Mouse (Mus musculus) testis, adult 2 months (tissue): ENCODE data around the gene Syt12. TPM values are rescaled to one million over a fixed set of nuclear protein-coding genes. Genes with fewer than 3 reads are reported as not detected.

Experiments used
- H3K27ac ChIP-seq: fragments of 200-500 bp; 2 replicates; pipeline ENCODE4 v1.5.1; 2012; ENCODE audit warnings: low read depth, low read length; ENCODE audit not compliant: control insufficient read depth, insufficient read depth
- H3K27me3 ChIP-seq: fragments of 200-500 bp; 2 replicates; pipeline ENCODE4 v1.6.1; 2012; ENCODE audit warnings: mild to moderate bottlenecking, low read length, moderate library complexity; ENCODE audit not compliant: control insufficient read depth, insufficient read depth
- H3K36me3 ChIP-seq: fragments of 200-500 bp; 2 replicates; pipeline ENCODE4 v1.6.1; 2012; ENCODE audit warnings: mild to moderate bottlenecking, low read length; ENCODE audit not compliant: control insufficient read depth, insufficient read depth
- H3K4me1 ChIP-seq: fragments of 200-500 bp; 2 replicates; pipeline ENCODE4 v1.6.1; 2012; ENCODE audit warnings: low read length; ENCODE audit not compliant: control insufficient read depth, insufficient read depth
- H3K4me3 ChIP-seq: fragments of 200-500 bp; 2 replicates; pipeline ENCODE4 v1.5.1; 2012; ENCODE audit warnings: low read depth, mild to moderate bottlenecking, low read length, moderate library complexity, mixed read lengths; ENCODE audit not compliant: control insufficient read depth
- CTCF ChIP-seq: fragments of 200-500 bp; IDR thresholded peaks from 2 replicates; pipeline ENCODE4 v1.5.1; 2012; ENCODE audit warnings: low read depth, mild to moderate bottlenecking, inconsistent platforms, low read length, moderate library complexity; ENCODE audit not compliant: control insufficient read depth, insufficient read depth, insufficient replicate concordance
- POLR2A ChIP-seq: fragments of 200-500 bp; IDR thresholded peaks from 2 replicates; pipeline ENCODE4 v1.6.1; 2012; ENCODE audit warnings: low read depth, mild to moderate bottlenecking, inconsistent platforms, low read length, moderate library complexity; ENCODE audit not compliant: control insufficient read depth
- polyA plus RNA-seq: library from polyadenylated mRNA; depleted of rRNA; stranded (reverse); fragments of >200 nt; gene quantifications from 2 replicates; pipeline ENCODE4 v1.2.3, GENCODE M21; 2012

Gene Syt12
- polyA plus RNA-seq, 1 experiment, result 0.79 TPM

- Histone ChIP-seq H3K36me3 (no peaks in the 10 kb centered on the region), H3K27me3 (no peaks in the 10 kb centered on the region), H3K4me1 (peaks cover 7% of the 10 kb centered on the region), H3K4me3 (no peak overlapping the region), H3K27ac (no peak overlapping the region)
- TF ChIP-seq POLR2A (no peak), CTCF (no peak)
Measured at GRCm38 (mm10) chr19:4452525-4452924, 24.7 kb downstream of the Syt12 start.

GRCm38 (mm10) chr19:4451965-4452364, 25.3 kb downstream of the Syt12 start:
- Histone ChIP-seq H3K27ac (no peak overlapping the region), H3K4me1 (peaks cover 7% of the 10 kb centered on the region), H3K27me3 (no peaks in the 10 kb centered on the region), H3K36me3 (no peaks in the 10 kb centered on the region), H3K4me3 (no peak overlapping the region)
- no peak for TF ChIP-seq CTCF
- no peak for TF ChIP-seq POLR2A

GRCm38 (mm10) chr19:4451098-4451497, 26.1 kb downstream of the Syt12 start:
- TF ChIP-seq POLR2A (no peak), CTCF (no peak)
- Histone ChIP-seq H3K27me3 (no peaks in the 10 kb centered on the region), H3K27ac (no peak overlapping the region), H3K36me3 (no peaks in the 10 kb centered on the region), H3K4me1 (peaks cover 3% of the 10 kb centered on the region; the same call in 1 of the 2 replicates), H3K4me3 (no peak overlapping the region)

- no peak overlapping the region for H3K27ac ChIP-seq
- H3K4me1 ChIP-seq, result no peaks in the 10 kb centered on the region
- TF ChIP-seq CTCF, result no peak
- TF ChIP-seq POLR2A, result no peak
- H3K4me3 ChIP-seq, result no peak overlapping the region
- H3K27me3 ChIP-seq, result no peaks in the 10 kb centered on the region
- H3K36me3 ChIP-seq, result no peaks in the 10 kb centered on the region
Measured at GRCm38 (mm10) chr19:4450666-4451065, 26.6 kb downstream of the Syt12 start.

GRCm38 (mm10) chr19:4449230-4449629, 28.0 kb downstream of the Syt12 start:
- no peaks in the 10 kb centered on the region for H3K4me1 ChIP-seq
- no peak overlapping the region for H3K27ac ChIP-seq
- TF ChIP-seq CTCF, result no peak
- no peak for TF ChIP-seq POLR2A
- H3K4me3 ChIP-seq, result no peak overlapping the region
- no peaks in the 10 kb centered on the region for H3K36me3 ChIP-seq
- H3K27me3 ChIP-seq, result no peaks in the 10 kb centered on the region

- TF ChIP-seq CTCF, result no peak
- no peak for TF ChIP-seq POLR2A
- H3K27ac ChIP-seq, result no peak overlapping the region
- no peaks in the 10 kb centered on the region for H3K27me3 ChIP-seq
- no peaks in the 10 kb centered on the region for H3K4me1 ChIP-seq
- no peak overlapping the region for H3K4me3 ChIP-seq
- H3K36me3 ChIP-seq, result no peaks in the 10 kb centered on the region
Measured at GRCm38 (mm10) chr19:4447445-4447844, 29.8 kb downstream of the Syt12 start.

GRCm38 (mm10) chr19:4446661-4447420, 30.4 kb downstream of the Syt12 start:
- H3K27ac ChIP-seq, result no peak overlapping the region
- no peaks in the 10 kb centered on the region for H3K36me3 ChIP-seq
- peaks cover 3% of the 10 kb centered on the region; the same call in 1 of the 2 replicates for H3K4me1 ChIP-seq
- TF ChIP-seq POLR2A, result no peak
- TF ChIP-seq CTCF, result no peak
- H3K27me3 ChIP-seq, result no peaks in the 10 kb centered on the region
- no peak overlapping the region for H3K4me3 ChIP-seq

GRCm38 (mm10) chr19:4442408-4442807, 34.8 kb downstream of the Syt12 start:
- Histone ChIP-seq H3K27ac (no peak overlapping the region; the same call in 1 of the 2 replicates), H3K4me3 (no peak overlapping the region; the same call in 1 of the 2 replicates), H3K4me1 (peaks cover 17% of the 10 kb centered on the region), H3K27me3 (no peaks in the 10 kb centered on the region; the same call in 1 of the 2 replicates), H3K36me3 (no peaks in the 10 kb centered on the region)
- TF ChIP-seq CTCF (peak; percentile 51; the same call in 1 of the 2 replicates), POLR2A (no peak)
